Mouse (Mus musculus) thymus, postnatal 4 days (tissue): Measurements from ENCODE around the gene Nfkb1.

Experiments
- DNase-seq: peaks from one replicate; pipeline ENCODE4 v3.0.0; 2021

Nfkb1 gene

GRCm38 (mm10) chr3:135699523-135700264 lies 8.3 kb upstream of the Nfkb1 start:
- no peak for DNase-seq

GRCm38 (mm10) chr3:135698466-135698975 lies 7.2 kb upstream of the Nfkb1 start:
- no peak for DNase-seq

- DNase-seq = no peak
Measured at GRCm38 (mm10) chr3:135696262-135696661, 4.9 kb upstream of the Nfkb1 start.

GRCm38 (mm10) chr3:135692999-135693398 lies 1.7 kb upstream of the Nfkb1 start:
- no peak for DNase-seq

- DNase-seq = peak; percentile 77
Measured at GRCm38 (mm10) chr3:135690568-135691190, 668 bp downstream of the Nfkb1 start.

GRCm38 (mm10) chr3:135689773-135690567 lies 1.4 kb downstream of the Nfkb1 start:
- no peak for DNase-seq

- DNase-seq = peak; percentile 18
Measured at GRCm38 (mm10) chr3:135688970-135689772, 2.2 kb downstream of the Nfkb1 start.

- DNase-seq = no peak
Measured at GRCm38 (mm10) chr3:135687965-135688364, 3.4 kb downstream of the Nfkb1 start.

- DNase-seq = no peak
Measured at GRCm38 (mm10) chr3:135686419-135686818, 4.9 kb downstream of the Nfkb1 start.

- DNase-seq = no peak
Measured at GRCm38 (mm10) chr3:135683275-135683674, 8.1 kb downstream of the Nfkb1 start.

- DNase-seq = no peak
Measured at GRCm38 (mm10) chr3:135682240-135682639, 9.1 kb downstream of the Nfkb1 start.

- DNase-seq = no peak
Measured at GRCm38 (mm10) chr3:135681272-135681783, 10.0 kb downstream of the Nfkb1 start.

- no peak for DNase-seq
Measured at GRCm38 (mm10) chr3:135680213-135680843, 11.0 kb downstream of the Nfkb1 start.

GRCm38 (mm10) chr3:135677064-135677463 lies 14.3 kb downstream of the Nfkb1 start:
- no peak for DNase-seq

- no peak for DNase-seq
Measured at GRCm38 (mm10) chr3:135676364-135676763, 15.0 kb downstream of the Nfkb1 start.

- DNase-seq = no peak
Measured at GRCm38 (mm10) chr3:135675480-135675879, 15.9 kb downstream of the Nfkb1 start.

- DNase-seq = no peak
Measured at GRCm38 (mm10) chr3:135674716-135675392, 16.5 kb downstream of the Nfkb1 start.

GRCm38 (mm10) chr3:135673695-135674094 lies 17.7 kb downstream of the Nfkb1 start:
- no peak for DNase-seq

GRCm38 (mm10) chr3:135673041-135673440 lies 18.3 kb downstream of the Nfkb1 start:
- DNase-seq = no peak

- DNase-seq = no peak
Measured at GRCm38 (mm10) chr3:135672135-135672534, 19.2 kb downstream of the Nfkb1 start.

- no peak for DNase-seq
Measured at GRCm38 (mm10) chr3:135670869-135671268, 20.5 kb downstream of the Nfkb1 start.
